Mouse (Mus musculus) cerebral cortex, adult 2 months (tissue): ENCODE data around the gene Eftud2.

Experiments
- WGBS: fragments of 180-500 bp; shearing (Covaris S2); methylation state at CpG from one replicate; pipeline ENCODE4 v1.1.7; 2018; 5-methylcytosine and 5-hydroxymethylcytosine counted together

Gene Eftud2

DNA sequence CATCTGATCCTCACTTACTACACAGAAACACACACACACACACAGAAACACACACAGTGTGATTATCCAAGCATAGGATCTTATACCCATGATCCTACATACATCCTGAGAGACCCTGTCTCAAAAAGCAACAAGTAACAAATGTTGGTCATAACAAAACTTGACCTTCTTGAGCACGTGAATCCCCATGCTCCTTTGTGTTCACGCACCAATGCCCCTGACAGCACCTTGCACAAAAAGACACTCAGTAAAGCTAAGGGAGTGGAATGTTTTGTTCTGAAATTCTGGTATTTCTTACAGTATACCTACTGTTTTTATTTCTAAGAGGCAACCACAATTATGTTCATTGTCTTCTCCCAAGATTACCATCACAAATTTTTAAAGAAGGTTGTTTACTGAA is 1.2 kb downstream of the Eftud2 start:
- 50% methylated on average over 2 of the region's 2 CpGs for WGBS

DNA sequence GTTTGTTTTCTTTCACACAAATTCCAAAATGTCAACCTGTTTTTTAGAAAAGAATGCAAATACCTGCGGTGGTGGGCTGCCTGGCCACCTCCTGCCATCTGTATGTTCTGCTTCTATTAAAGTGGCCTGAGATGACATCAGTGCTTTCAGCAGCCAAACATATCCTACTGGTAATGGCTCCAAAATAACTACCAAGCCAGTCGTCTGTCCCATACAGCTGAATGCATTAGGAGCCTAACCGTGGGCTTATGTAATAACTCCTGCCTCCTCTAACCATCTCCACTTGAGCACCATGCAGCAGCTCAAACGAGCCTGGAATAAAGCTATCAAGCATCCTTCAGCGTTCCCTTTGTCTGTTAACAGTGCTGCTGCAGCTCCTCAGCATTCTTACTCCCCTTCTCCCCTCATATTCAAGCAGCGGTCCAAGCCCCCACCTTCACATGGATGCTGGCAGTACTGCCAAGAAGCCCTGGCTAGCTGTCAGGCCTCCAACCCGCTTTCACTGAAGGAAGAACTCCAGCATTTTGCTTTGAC is 5.9 kb downstream of the Eftud2 start:
- WGBS = 35% methylated on average over 7 of the region's 7 CpGs

DNA sequence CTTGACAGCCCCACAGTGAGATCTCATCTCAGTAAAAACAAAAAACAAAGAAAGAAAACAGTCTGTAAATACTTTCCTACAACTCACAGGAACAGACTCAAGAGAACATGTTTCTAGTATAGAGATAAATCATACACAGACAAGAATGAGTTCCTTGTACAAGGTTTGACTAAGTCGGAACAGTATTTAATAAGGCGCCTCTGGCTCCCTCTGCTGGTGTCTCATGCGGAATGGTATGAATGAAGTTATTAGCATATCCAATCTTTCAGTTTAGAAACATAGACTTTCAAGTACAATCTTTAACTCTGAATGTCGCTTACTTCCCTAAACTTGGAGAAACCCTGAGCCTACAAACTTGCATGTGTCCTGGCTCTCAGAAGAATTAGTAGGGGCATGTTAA is 16.5 kb downstream of the Eftud2 start:
- WGBS = 14% methylated on average over 4 of the region's 4 CpGs

GRCm38 (mm10) chr11:102859933-102860332 is 20.9 kb downstream of the Eftud2 start:
- WGBS = 49% methylated on average over 8 of the region's 8 CpGs

DNA sequence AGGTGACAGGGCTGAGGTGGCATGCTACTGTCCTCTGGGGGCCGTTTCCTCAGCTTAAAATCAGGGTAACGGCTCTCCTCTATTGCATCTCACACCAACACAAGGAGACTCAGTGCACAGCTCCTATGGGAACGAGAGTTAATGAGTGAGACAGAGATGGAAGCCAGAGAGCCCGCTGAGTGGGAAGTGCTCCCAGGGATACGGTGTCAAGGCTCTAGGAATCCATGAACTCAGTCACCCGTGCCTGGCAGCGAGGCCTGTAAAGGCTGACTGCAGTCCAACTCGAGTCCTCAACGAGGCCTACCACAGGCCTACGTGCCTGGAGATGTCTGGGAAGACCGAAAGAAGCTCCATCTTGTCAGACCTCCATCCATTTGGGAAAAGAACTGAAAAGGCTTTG is 21.8 kb downstream of the Eftud2 start:
- 80% methylated on average over 11 of the region's 11 CpGs for WGBS

DNA sequence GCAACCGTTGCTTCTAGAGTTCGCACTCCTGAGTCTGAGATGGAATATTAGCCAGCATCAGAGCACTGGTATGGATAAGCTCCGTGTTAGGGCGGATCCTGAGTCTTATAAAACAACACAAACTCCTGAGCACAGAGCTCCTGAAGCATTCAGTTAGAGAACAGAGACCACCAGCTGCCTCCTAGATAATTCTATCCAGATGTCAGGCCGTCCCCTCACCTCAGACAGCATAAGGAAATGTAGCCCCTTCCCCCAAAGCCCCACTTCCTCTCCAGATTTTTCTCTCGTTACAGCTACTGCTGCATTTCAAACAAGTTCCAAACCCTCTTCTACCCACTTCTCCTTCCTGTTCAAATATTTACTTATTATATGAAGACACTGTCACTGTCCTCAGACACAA is 24.8 kb downstream of the Eftud2 start:
- WGBS = 89% methylated on average over 6 of the region's 6 CpGs

GRCm38 (mm10) chr11:102851883-102852282 is 28.9 kb downstream of the Eftud2 start:
- WGBS = 71% methylated on average over 5 of the region's 5 CpGs

- 92% methylated on average over 10 of the region's 10 CpGs for WGBS
Observed at GRCm38 (mm10) chr11:102845926-102846325, 34.9 kb downstream of the Eftud2 start.

DNA sequence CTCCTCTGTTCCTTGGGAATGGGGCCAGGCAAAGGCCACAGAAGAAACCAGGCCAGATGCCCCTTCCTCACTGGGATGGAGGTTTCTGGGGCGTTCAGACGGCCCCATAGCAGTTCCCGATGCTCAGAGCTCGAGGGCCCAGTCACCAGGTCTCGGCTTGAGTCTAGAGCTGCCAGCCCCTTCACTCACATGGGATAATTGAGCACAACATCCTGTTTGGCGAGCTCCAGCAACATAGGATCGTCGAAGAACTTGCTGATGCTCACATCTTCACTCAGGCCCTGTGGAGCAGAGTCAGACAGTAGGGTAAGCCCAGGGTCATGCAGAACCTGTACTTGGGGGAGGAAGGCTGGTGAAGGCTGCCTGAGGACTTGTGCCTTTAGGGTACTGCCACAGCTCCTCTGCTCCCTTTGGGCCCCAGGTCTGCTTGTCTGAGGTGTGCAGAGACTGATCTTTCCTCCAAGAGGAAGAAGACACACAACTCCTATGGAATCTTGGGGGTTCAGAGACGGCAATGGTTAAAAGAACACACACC is 42.1 kb downstream of the Eftud2 start:
- 76% methylated on average over 9 of the region's 9 CpGs for WGBS

DNA sequence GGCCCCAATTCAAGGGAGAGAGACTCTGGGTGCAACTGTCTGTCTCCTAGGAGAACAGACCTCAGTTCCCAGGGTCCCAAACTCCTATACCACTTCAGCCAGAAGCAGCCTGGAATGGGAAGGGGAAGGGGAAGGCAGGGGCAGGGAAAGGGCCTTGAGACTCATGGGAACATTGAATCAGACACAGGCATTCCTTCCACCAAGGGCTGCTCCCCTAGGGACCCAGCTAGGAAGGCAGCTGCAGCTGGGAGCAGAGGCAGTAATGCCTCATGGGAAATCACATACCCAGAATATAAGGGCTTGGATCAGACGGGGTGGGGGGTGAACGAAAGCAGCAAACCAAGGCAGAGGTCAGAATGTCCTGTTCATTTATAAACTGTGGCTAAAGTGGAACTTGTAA is 42.7 kb downstream of the Eftud2 start:
- WGBS = 88% methylated on average over 2 of the region's 2 CpGs

DNA sequence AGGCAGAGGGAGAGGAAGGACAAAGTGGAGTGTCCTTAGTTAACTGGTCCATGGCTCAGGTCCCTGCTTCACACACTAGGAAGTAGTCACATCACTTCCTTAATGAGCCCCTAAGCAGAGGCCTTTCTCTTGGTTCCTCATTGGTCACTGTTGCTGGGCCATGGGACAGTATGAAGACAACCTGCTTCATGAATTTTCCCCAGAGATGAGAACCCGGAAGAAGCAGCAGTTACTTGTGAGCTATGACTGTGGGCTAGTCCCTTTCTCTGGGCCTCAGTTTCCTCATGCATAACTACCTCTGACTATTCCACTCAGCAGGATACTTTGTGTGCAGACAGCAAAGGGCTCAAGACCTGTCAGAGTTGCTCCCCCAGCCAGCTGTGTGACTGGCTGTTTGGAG is 43.4 kb downstream of the Eftud2 start:
- 89% methylated on average over 1 of the region's 1 CpGs for WGBS

- WGBS = 90% methylated on average over 9 of the region's 9 CpGs
Observed at GRCm38 (mm10) chr11:102836146-102836545, 44.6 kb downstream of the Eftud2 start.

DNA sequence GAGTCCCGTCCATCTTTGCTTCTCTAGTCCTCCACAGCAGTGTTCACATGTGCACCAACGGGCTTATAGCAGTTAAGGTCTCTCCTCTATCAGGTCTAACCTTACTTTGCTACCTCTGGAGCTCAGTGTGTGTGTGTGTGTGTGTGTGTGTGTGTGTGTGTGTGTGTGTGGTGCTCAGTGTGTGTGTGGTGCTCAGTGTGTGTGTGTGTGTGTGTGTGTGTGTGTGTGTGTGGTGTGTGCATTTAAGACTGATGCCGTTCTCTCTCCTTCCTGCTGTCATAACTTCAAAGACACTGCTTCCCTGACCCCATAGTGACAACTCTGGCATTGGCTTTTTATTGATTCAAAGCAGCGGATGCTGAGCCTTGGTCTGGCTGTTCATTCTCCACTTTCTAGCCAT is 45.2 kb downstream of the Eftud2 start, which contains the start of gene Higd1b:
TSS of gene Higd1b (plus strand) at position 301 of the 400 bp plus-strand sequence.
- WGBS = 64% methylated on average over 4 of the region's 4 CpGs

- 90% methylated on average over 10 of the region's 10 CpGs for WGBS
Observed at GRCm38 (mm10) chr11:102834219-102834618, 46.6 kb downstream of the Eftud2 start.

DNA sequence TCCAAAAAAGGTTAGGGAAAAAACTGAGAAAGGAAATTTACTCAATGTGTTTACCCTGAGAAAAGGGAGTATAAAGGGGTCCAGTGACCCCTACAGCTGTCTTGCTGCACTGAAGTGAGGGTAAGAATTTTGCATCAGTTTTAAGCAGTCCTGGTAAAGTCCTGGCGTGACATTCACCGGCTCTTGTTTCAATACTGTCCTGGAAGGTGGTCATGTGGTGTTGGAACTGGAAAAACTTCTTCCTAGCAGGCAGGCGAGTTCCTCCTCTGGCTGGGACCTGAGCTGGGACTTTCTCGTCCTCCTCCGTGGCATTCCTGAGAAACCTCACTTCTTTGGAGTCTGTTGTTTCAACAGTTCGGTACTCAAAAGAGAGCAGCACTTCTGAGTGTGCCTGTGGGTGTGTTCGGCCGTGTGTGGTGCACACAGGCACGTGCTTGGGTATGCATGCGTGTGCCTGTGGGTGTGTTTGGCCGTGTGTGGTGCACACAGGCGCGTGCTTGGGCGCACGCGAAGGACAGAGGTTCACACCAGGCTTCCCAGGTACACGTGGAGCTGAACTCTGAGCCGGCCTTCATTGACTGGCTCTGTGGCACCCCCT is 48.0 kb downstream of the Eftud2 start:
- WGBS = 58% methylated on average over 18 of the region's 18 CpGs

GRCm38 (mm10) chr11:102830276-102830675 is 50.5 kb downstream of the Eftud2 start:
- 77% methylated on average over 4 of the region's 4 CpGs for WGBS

- WGBS = 70% methylated on average over 4 of the region's 4 CpGs
Observed at GRCm38 (mm10) chr11:102827097-102827496, 53.7 kb downstream of the Eftud2 start.

GRCm38 (mm10) chr11:102826476-102826875 is 54.3 kb downstream of the Eftud2 start:
- 85% methylated on average over 2 of the region's 2 CpGs for WGBS

DNA sequence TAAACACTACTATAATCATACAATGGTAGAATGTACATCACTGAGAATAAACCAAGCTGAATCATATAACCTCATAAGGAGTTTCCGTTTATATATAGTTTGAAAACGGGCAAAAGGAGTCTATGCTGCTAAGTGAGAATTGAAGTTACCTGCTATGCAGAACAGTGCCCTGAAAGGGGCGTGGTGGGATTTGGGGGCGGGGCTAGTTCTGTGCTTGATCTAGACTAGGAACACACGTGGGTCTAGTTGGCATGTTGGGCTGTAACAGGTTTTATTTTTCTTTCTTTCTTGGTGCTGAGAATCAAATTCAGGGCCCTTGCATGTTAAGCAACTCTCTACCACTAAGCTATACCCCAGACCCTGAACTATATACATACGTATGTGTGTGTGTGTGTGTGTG is 59.6 kb downstream of the Eftud2 start:
- WGBS = 54% methylated on average over 6 of the region's 6 CpGs

GRCm38 (mm10) chr11:102820432-102820831 is 60.4 kb downstream of the Eftud2 start:
- WGBS = 35% methylated on average over 3 of the region's 3 CpGs

DNA sequence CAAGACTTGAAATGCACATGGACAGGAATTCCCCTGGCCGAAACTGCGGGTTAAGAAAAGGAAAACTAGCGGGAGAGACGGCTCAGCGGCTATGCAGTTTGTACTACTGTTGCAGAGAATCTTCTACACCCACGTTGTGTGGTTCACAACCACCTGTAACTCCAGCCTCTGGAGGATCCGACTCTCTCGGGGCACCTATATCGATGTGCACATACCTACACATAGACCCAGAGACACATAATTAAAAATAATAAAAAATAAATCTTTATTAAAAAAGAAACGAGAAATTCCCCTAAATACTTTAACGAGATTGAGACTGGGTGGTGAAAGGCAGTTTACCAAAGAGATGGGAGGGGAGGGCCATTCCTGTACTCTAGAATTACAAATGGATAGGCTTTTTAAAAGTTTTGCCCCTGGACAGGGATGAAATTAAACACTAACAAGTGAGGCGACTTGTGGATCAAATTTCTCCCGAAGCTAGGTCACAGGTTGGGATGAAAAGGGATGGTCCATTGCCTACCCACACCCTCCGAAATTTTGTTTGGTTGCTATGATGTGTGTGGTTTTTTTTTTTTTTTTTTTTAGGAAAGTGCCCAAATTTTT is 60.9 kb downstream of the Eftud2 start:
- 12% methylated on average over 14 of the region's 14 CpGs for WGBS

- WGBS = under 1% methylated on average over 95 of the region's 97 CpGs
Observed at GRCm38 (mm10) chr11:102819021-102819782, 61.6 kb downstream of the Eftud2 start, which contains the start of gene Gjc1. TSS of gene Gjc1 (minus strand) at chr11:102819700.
